Mouse (Mus musculus): ENCODE data around the gene Erbin. TPM values are rescaled to one million over a fixed set of nuclear protein-coding genes. Genes with fewer than 3 reads are reported as not detected.

Gene Erbin
- polyA plus RNA-seq, 2 experiments = 39.7 to 40.2 TPM

DNA sequence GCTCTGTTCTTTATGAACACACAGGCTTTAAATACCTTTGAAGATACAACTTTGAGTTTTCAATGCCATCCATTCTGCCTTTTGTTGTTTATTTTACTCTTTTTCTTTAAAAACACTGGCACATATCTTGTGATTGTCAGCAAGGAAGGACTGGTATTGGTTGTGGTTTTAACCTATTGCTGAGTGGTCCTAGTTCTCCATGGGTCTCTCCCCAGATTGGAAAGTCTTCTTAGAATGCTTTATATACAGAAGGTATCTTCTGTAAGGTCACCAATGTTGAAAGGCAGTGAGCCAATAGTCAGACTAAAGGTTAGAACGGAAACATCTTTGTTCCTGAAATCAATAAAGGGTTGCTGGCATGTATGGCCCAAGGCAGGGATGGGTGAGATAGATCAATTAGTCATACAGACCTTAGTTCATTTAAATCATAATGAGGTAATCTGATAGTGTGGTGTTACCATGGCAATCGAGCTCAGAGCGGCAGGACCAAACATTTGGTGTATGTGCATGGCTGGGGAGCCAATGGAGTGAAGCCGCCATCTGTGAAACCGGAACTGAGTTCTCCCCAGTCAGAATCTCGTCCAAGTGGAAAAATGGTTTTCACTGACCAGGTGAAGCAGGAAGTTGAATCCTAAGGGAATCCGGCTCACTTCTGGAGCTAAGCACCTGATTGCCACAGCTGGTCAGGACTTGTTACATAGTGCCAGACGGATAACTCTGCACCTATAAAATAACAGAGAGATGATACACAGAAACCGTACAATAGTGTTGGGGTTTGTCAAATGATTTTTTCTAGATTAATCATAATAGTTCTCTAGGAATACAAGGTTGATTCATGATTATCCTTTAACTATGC is 125.4 kb downstream of the Erbin start:
- no peak overlapping the region for H3K27ac ChIP-seq (replicated peaks; ENCODE audit: low read depth, low read length)

DNA sequence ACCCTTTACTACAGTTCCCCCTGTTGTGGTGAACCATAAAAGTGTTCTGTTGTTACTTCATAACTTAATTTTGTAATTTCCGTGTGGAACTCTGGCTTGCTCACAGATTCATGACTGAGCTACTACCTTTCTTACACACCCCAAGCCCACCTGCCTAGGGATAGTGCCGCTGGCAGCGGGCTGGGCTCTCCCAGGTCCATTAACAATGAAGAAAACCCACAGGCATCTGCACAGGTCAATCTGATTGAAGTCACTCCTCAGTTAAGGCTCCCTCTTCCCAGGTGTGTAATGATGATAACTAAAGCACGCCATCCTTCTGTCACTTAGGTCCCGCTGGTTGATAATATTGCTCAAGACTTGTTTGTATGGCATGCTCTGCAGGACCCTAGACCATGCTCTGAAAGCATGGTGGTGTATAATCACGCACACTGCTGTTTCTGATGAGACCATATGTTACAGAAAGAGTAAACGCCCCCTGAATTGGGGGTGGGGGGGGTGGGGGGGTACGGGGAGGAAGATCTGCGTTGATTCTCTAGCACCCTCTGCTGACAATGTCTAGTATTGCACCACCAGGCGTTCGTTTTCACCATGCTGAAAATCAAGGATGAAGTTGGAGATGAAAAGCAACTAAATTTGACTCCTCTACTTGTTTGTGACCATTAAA is 140.3 kb downstream of the Erbin start:
- DNase-seq (ENCODE audit: low spot score) (no peak), ATAC-seq (ENCODE audit: low FRiP score, low read depth) (no peak)
- Histone ChIP-seq H3K4me1 (ENCODE audit: control insufficient read depth, insufficient read depth, low read length) (no peaks in the 10 kb centered on the region), H3K36me3 (ENCODE audit: control insufficient read depth, insufficient read depth, low read length) (no peaks in the 10 kb centered on the region), H3K27ac (replicated peaks; ENCODE audit: low read depth, low read length) (no peak overlapping the region), H3K27me3 (ENCODE audit: control insufficient read depth, insufficient read depth, low read length) (no peaks in the 10 kb centered on the region), H3K4me3 (replicated peaks; ENCODE audit: low read length) (no peak overlapping the region), H3K4me2 (replicated peaks; ENCODE audit: low read depth, low read length, severe bottlenecking) (no peak overlapping the region), H3K9me3 (ENCODE audit: control insufficient read depth, low read length) (no peaks in the 10 kb centered on the region), H3K9ac (ENCODE audit: low read depth, low read length, severe bottlenecking) (no peak overlapping the region)
- TF ChIP-seq POLR2A (IDR thresholded peaks at IDR 0.05; ENCODE audit: borderline replicate concordance, extremely low read depth, insufficient read depth, insufficient read length) = no peak
- WGBS = 32% methylated on average over 11 of the region's 11 CpGs

More for the DNA sequence above, 125.4 kb downstream of the Erbin start:
- Histone ChIP-seq H3K4me2 (replicated peaks; ENCODE audit: low read depth, low read length, severe bottlenecking) (no peak overlapping the region), H3K9me3 (ENCODE audit: control insufficient read depth, low read length) (no peaks in the 10 kb centered on the region), H3K4me3 (replicated peaks; ENCODE audit: low read length) (no peak overlapping the region), H3K9ac (ENCODE audit: low read depth, low read length, severe bottlenecking) (no peak overlapping the region), H3K4me1 (ENCODE audit: control insufficient read depth, insufficient read depth, low read length) (no peaks in the 10 kb centered on the region), H3K36me3 (ENCODE audit: control insufficient read depth, insufficient read depth, low read length) (no peaks in the 10 kb centered on the region), H3K27me3 (ENCODE audit: control insufficient read depth, insufficient read depth, low read length) (no peaks in the 10 kb centered on the region)
- 78% methylated on average over 9 of the region's 9 CpGs for WGBS
- no peak for DNase-seq (ENCODE audit: low spot score)
- no peak for ATAC-seq (ENCODE audit: low FRiP score, low read depth)
- no peak for TF ChIP-seq POLR2A (IDR thresholded peaks at IDR 0.05; ENCODE audit: borderline replicate concordance, extremely low read depth, insufficient read depth, insufficient read length)

DNA sequence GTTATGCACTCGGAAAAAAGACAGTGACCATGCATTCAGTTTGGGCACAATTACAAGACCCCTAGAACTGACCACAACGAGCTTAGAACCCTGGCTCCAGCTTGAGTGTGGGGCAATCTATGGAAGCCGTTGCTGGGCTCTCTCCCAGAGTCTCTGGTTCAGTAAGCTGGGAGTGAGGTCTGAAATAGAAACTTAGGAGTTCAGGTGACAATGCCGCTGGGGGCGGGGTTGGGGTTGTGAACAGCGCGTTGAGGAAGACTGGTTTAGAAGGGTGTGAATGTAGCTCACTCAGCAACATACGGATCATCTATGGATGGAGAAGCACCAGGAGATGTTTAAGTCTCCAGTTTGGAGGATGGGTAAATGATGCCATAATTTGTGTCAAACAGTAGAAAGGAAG is 143.2 kb downstream of the Erbin start:
- Histone ChIP-seq H3K36me3 (ENCODE audit: control insufficient read depth, insufficient read depth, low read length) (no peaks in the 10 kb centered on the region), H3K9me3 (ENCODE audit: control insufficient read depth, low read length) (no peaks in the 10 kb centered on the region), H3K9ac (ENCODE audit: low read depth, low read length, severe bottlenecking) (no peak overlapping the region), H3K27me3 (ENCODE audit: control insufficient read depth, insufficient read depth, low read length) (no peaks in the 10 kb centered on the region), H3K27ac (replicated peaks; ENCODE audit: low read depth, low read length) (no peak overlapping the region), H3K4me2 (replicated peaks; ENCODE audit: low read depth, low read length, severe bottlenecking) (no peak overlapping the region), H3K4me1 (ENCODE audit: control insufficient read depth, insufficient read depth, low read length) (peaks cover 9% of the 10 kb centered on the region), H3K4me3 (replicated peaks; ENCODE audit: low read length) (no peak overlapping the region)
- no peak for ATAC-seq (ENCODE audit: low FRiP score, low read depth)
- WGBS = 66% methylated on average over 8 of the region's 8 CpGs
- DNase-seq (ENCODE audit: low spot score) = no peak
- no peak for TF ChIP-seq POLR2A (IDR thresholded peaks at IDR 0.05; ENCODE audit: borderline replicate concordance, extremely low read depth, insufficient read depth, insufficient read length)

DNA sequence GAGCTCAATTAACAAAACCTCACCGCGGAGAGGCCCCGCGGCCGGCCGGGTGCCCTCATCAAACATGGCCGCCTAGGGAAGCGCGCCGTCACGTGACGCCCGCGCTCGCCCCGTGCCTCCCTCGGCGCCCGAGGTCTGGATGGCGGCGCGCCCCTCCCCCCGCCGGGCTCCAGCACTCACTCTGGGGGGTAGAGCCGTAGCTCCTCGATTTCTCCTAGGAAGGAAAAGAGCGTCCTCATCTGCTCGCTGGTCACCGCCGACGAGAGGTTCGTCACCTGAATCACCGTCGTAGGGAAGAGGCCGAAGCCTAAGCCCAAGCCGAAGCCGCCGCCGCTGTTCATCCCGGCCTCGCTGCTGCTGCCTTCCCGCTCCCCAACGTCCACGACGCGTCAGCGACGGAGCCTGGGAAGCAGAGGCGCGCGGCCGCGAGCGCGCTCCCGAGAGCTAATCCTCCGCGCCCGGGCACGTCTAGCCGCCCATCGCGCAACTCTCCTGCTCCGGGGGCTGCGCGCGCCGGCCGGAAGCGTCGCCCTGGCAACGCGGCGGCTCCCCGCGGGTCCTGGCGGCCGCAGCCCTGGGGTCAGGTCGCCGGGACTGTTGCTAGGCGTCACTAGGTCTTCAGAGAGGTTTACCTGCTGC is 146.1 kb downstream of the Erbin start, which contains the start of gene Srek1:
Gene Srek1 (minus strand): TSS at position 490 of the 639 bp plus-strand sequence.
- WGBS = under 1% methylated on average over 59 of the region's 81 CpGs
- peak; percentile 90; the same call in 1 of the 2 replicates for TF ChIP-seq POLR2A (IDR thresholded peaks at IDR 0.05; ENCODE audit: borderline replicate concordance, extremely low read depth, insufficient read depth, insufficient read length)
- Histone ChIP-seq H3K27me3 (ENCODE audit: control insufficient read depth, insufficient read depth, low read length) (no peaks in the 10 kb centered on the region), H3K27ac (replicated peaks; ENCODE audit: low read depth, low read length) (peak within 1 kb of the TSS; percentile 96), H3K9ac (ENCODE audit: low read depth, low read length, severe bottlenecking) (peak within 1 kb of the TSS; percentile 86), H3K36me3 (ENCODE audit: control insufficient read depth, insufficient read depth, low read length) (peaks cover 5% of the 10 kb centered on the region; the same call in 1 of the 2 replicates), H3K9me3 (ENCODE audit: control insufficient read depth, low read length) (no peaks in the 10 kb centered on the region), H3K4me1 (ENCODE audit: control insufficient read depth, insufficient read depth, low read length) (peaks cover 13% of the 10 kb centered on the region), H3K4me3 (replicated peaks; ENCODE audit: low read length) (peak within 1 kb of the TSS; percentile 72), H3K4me2 (replicated peaks; ENCODE audit: low read depth, low read length, severe bottlenecking) (peak within 1 kb of the TSS; percentile 68)
- ATAC-seq (ENCODE audit: low FRiP score, low read depth) (peak; percentile 95), DNase-seq (ENCODE audit: low spot score) (peak; percentile 97)
